Mouse (Mus musculus): ENCODE data around the gene Cx3cr1. TPM values are rescaled to one million over a fixed set of nuclear protein-coding genes. Genes with fewer than 3 reads are reported as not detected.

Gene Cx3cr1
- total RNA-seq, 2 experiments from 2014 or later, result 2.0 to 3.2 TPM

DNA sequence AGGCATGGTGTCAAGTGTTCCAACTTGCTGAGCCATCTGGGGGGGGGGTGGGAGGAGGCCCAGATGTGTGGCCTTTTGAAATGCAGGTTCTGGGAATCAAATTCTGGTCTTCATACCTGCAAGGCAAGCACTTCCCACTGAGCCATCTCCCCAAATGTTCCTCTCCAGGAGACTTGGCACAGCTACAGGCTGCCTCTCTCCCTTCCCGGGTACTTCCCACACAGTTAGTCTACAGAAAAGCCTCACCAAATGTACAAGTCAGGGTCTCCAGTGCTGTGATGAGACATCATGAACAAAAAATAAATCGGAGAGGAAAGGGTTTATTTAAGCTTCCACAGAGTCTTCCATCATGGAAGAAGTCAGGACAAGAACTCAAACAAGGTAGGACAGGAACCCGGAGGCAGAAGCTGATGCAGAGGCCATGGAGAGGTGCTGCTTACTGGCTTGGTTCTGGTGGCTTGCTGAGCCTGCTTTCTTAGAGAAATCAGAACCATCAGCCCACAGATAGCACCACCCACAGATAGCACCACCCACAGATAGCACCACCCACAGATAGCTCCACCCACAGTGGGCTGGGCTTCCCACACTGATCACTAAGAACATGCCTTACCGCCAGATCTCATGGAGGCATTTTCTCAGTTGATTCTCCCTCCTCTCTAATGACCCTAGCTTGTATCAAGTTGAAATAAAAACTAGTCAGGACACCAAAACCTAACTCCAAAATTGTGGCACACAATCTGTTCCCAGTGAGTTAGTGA lies 182.4 kb downstream of the Cx3cr1 start:
- DNase-seq, result no peak

DNA sequence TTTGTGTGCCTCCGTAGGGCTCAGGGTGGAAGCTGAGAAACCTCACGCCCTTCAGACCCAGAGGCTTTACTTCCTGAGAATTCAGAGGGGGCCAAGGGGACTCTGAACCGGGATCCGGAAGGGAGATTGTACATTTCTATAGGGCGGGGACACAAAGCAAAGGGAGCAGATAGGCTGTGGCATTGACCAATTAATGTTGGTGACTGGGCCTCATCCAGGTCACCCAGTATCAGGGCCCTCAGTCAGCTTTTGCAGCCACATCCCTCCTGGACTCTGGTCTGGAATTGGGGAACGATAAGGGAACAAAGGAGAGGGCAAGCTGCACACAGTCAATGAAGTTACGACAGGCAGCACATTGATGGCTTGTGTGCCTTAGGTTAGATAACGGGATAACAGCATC lies 215.5 kb downstream of the Cx3cr1 start:
- no peak for DNase-seq

DNA sequence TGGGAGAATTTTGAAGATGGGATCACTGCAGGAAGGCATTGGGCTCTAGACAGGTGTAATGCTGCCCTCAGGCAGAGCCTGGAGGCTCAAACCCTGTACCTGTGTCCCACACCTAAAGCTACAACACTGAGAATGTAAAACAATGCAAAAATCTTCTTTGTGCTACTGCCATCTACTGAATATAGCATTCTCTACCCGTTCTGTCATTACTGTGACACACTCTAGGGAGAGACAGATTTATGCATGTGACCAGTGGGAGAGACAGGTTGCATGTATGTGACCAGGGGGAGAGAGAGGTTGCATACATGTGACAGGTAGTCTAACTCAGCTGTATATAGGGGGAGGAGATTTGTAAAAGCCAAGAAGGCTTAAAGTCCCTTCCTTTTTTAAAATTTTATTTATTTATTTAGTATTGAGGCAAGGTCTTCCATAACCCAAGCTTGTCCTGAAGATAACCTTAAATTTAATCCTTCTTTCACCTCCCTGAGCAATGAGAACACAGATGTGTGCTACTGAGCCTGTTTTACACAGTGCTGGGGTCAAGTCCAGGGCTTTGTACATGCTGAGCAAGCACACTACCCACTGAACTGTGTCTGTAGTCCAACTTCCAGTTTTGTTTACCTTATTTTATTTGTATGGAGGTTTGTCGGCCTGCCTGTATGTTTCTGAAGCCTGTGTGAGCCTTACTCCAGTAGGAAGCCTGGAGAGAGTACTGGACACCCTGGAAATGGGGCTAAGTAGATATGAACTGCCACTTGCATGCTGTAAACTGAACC lies 216.4 kb downstream of the Cx3cr1 start:
- DNase-seq, result no peak

DNA sequence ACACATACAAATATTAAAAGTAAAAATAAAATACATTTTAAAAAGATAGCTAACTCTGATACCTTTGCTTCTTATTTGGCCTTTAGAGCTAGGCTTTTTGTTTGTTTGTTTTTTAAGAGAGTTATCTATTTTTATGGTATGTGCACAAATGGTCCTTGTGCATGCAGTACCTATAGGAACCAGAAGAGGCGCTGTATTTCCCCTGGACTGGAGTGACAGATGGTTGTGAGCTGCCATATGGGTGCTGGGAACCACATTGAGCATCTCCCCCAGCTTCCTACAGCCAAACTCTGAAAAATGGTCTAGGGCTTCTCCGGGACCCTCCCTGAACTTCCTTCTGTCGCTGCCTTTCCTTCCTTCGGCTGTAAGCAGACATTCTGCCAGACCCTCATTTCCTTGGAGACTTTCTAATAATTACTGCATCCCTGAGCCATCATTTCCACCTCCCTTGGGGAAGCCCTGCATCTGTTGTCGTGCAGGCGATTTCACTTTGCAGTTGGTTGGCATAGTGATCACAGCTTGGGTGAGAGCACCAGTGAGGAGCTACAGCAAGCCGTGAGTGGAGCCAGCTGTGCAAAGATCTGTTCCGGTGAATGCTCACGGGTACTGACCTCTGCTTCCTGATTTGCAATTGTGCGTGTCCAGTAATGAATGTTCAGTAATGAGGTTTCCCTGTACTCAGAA lies 217.2 kb downstream of the Cx3cr1 start:
- DNase-seq, result no peak

Other genes with a start within 250 kb of the Cx3cr1 start
- gene Scn11a, start 244.4 kb downstream of the Cx3cr1 start, total RNA-seq (2021), result under 1 TPM in 1 of 2 experiments, not detected in 1; 0.05 TPM
- 10 to 100 TPM; 14.1 to 19.6 TPM for gene Wdr48, start 175.0 kb downstream of the Cx3cr1 start, total RNA-seq (2021)
- gene Gorasp1, start 132.3 kb downstream of the Cx3cr1 start, total RNA-seq (2021), result 10 to 100 TPM; 16.2 to 17.6 TPM
- gene Ttc21a, start 132.3 kb downstream of the Cx3cr1 start, total RNA-seq (2021), result under 1 TPM in 1 of 2 experiments, not detected in 1; 0.11 TPM
- gene Csrnp1, start 85.2 kb downstream of the Cx3cr1 start, total RNA-seq (2021), result 1 to 10 TPM; 2.6 to 3.4 TPM
- 10 to 100 TPM; 58.2 to 84.6 TPM for gene Xirp1, start 46.3 kb downstream of the Cx3cr1 start, total RNA-seq (2021)
- under 1 TPM in 1 of 2 experiments, not detected in 1; 0.23 TPM for gene Ccr8, start 22.2 kb upstream of the Cx3cr1 start, total RNA-seq (2021)
- 1 to 10 TPM; 8.9 to 9.8 TPM for gene Slc25a38, start 40.5 kb upstream of the Cx3cr1 start, total RNA-seq (2021)
- 100 to 1,000 TPM; 710 to 760 TPM for gene Rpsa, start 57.8 kb upstream of the Cx3cr1 start, total RNA-seq (2021)
- under 1 TPM in 1 of 2 experiments, not detected in 1; 0.77 TPM for gene Mobp, start 79.8 kb upstream of the Cx3cr1 start, total RNA-seq (2021)
- 1 to 10 TPM in 1 of 2 experiments, under 1 TPM in 1; 0.54 to 1.5 TPM for gene Myrip, start 231.6 kb upstream of the Cx3cr1 start, total RNA-seq (2021)